Mouse (Mus musculus) heart, postnatal 0 days (tissue): Measurements from ENCODE around the gene Hist1h4h.

Experiments
- CTCF ChIP-seq: IDR thresholded peaks from 2 replicates; pipeline ENCODE4 v1.5.1; 2016; ENCODE audit warnings: antibody characterized with exemption, control low read depth, low read depth
- EP300 ChIP-seq: IDR thresholded peaks from 2 replicates; pipeline ENCODE4 v1.6.1; 2016; ENCODE audit warnings: antibody characterized with exemption, low read depth

DNA sequence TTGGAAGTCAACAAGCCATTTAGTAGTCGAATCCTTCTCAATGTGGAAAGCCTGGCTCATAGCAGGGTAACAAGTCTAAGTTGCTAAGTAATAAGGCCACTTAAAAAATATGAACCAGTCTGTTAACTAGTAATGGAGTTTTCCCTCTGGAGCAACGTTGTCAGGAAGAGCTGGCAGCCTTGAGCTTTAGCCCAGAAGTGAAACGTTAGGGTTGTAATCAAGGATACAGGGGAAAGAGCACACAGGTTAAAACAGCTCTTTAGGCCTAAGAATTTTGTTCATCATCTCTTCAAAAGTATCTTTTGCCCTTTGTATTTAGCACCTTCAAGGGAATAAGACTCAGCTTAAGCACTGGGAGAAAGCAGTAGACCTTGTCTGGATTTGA is 19.9 kb downstream of the Hist1h4h start:
- TF ChIP-seq CTCF, result no peak
- no peak for TF ChIP-seq EP300
